7 mouse cellular contexts compared by ENCODE assay signal in the genomic region with DNA sequence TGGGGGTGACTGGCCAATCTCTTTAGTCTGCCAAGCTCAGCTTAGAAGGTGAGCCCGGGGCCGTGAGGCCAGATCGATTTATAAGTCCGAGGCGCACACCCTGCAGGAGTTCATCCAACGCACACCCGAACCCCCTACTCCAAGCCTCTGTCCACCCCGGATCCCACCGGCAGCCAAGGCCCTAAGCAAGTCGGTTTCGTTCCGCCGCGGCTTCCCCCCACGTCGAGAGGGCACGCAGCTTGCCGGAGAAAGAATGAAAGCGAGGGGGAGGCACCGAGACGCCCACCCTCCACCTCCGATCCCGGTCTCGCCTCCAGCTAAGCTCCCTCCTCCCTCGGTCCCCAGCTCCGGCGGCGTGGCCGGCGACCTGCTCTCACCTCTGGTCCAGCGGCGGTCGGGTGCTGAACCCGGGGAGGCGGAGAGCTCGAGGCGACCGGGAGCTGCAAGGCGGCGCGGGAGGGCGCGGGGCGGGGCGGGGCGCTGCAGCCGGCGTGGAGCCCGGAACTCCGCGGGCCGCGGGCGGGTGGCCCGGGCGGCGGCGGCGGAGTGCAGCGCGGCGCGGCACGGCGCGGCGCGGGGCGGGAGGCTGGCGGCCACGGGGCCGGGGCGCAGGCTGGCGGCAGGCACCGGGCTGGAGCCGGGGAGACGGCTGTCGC. TPM values are rescaled to one million over a fixed set of nuclear protein-coding genes. Genes with fewer than 3 reads are reported as not detected.
DNase-seq lines count a peak whose midpoint lies in the region; ATAC-seq lines count a peak whose summit lies in the region.

No protein-coding gene starts in this region.

- WGBS in limb, embryonic 12.5 days, result 1% methylated on average over 75 of the region's 78 CpGs
- WGBS in midbrain, embryonic 12.5 days, result under 1% methylated on average over 52 of the region's 78 CpGs

- H3K9me3 ChIP-seq in limb, embryonic 12.5 days, result no peaks in the 10 kb centered on the region
- H3K9me3 ChIP-seq in midbrain, embryonic 12.5 days, result no peaks in the 10 kb centered on the region

- H3K27me3 ChIP-seq in limb, embryonic 12.5 days, result no peaks in the 10 kb centered on the region
- no peaks in the 10 kb centered on the region for H3K27me3 ChIP-seq in midbrain, embryonic 12.5 days

- peak overlapping the region; percentile 65 for H3K4me2 ChIP-seq in limb, embryonic 12.5 days
- peak overlapping the region; percentile 69 for H3K4me2 ChIP-seq in midbrain, embryonic 12.5 days (replicated peaks)

- peak; percentile 23 for ATAC-seq in limb, embryonic 12.5 days (ENCODE audit: insufficient number of reproducible peaks, insufficient read depth, low FRiP score, low TSS enrichment, low read depth)
- peak; percentile 73 for ATAC-seq in midbrain, embryonic 12.5 days (ENCODE audit: low FRiP score, low read depth)

- H3K4me1 ChIP-seq in limb, embryonic 12.5 days (replicated peaks), result peaks cover 49% of the 10 kb centered on the region
- H3K4me1 ChIP-seq in midbrain, embryonic 12.5 days, result peaks cover 39% of the 10 kb centered on the region

- H3K36me3 ChIP-seq in limb, embryonic 12.5 days, result no peaks in the 10 kb centered on the region
- H3K36me3 ChIP-seq in midbrain, embryonic 12.5 days, result no peaks in the 10 kb centered on the region

- H3K4me3 ChIP-seq in limb, embryonic 12.5 days (replicated peaks), result peak overlapping the region; percentile 87
- peak overlapping the region; percentile 90 for H3K4me3 ChIP-seq in midbrain, embryonic 12.5 days

- DNase-seq in adrenal gland, adult 2 months, result peak; percentile 84
- DNase-seq in embryo, embryonic 9.5 days (ENCODE audit: extremely low spot score), result peak; percentile 70
- peak; percentile 72 to 74 for DNase-seq in heart, adult 18-20 months
- DNase-seq in kidney, adult 11 months, result peak; percentile 62
- peak; percentile 11 to 43 for DNase-seq in spleen, postnatal 10 days (ENCODE audit: low spot score in 2 of 2)

- peak overlapping the region; percentile 98 for H3K27ac ChIP-seq in limb, embryonic 12.5 days
- H3K27ac ChIP-seq in midbrain, embryonic 12.5 days (replicated peaks), result peak overlapping the region; percentile 97

- peak overlapping the region; percentile 90 for H3K9ac ChIP-seq in limb, embryonic 12.5 days (replicated peaks)
- H3K9ac ChIP-seq in midbrain, embryonic 12.5 days (replicated peaks), result peak overlapping the region; percentile 93

RNA-seq across cellular contexts. Expression of gene Acvr1, which starts 0.4 kb away (rescaled TPM):
- total RNA-seq in adrenal gland, adult 2 months (2021), result 10 to 100 TPM; 34.1 to 40.5 TPM
- polyA plus RNA-seq in adrenal gland, adult 2 months (2012; rRNA removed), result 6.9 and 8.6 TPM in 2 replicates
- total RNA-seq in heart, adult 18-20 months (2021), result 10 to 100 TPM; 13.5 to 14.0 TPM
- polyA plus RNA-seq in limb, embryonic 12.5 days (2016; fragmentation: Nextera tagmentation; extraction: Ambion mirVana), result 5.8 and 6.1 TPM in 2 replicates
- 3.8 and 4.7 TPM in 2 replicates for polyA plus RNA-seq in midbrain, embryonic 12.5 days (2016; fragmentation: Nextera tagmentation; extraction: Ambion mirVana)

RNA-seq across cellular contexts. Expression of gene Upp2, which starts 0.6 kb away (rescaled TPM):
- 10 to 100 TPM; 14.5 to 16.7 TPM for total RNA-seq in adrenal gland, adult 2 months (2021)
- 7.5 and 11.3 TPM in 2 replicates for polyA plus RNA-seq in adrenal gland, adult 2 months (2012; rRNA removed)
- 1 to 10 TPM; 3.4 to 4.2 TPM for total RNA-seq in heart, adult 18-20 months (2021)
- 10.4 and 12.9 TPM in 2 replicates for polyA plus RNA-seq in limb, embryonic 12.5 days (2016; fragmentation: Nextera tagmentation; extraction: Ambion mirVana)
- 7.4 and 8.1 TPM in 2 replicates for polyA plus RNA-seq in midbrain, embryonic 12.5 days (2016; fragmentation: Nextera tagmentation; extraction: Ambion mirVana)

Comparison
In these comparisons a context has a peak if more than half of its experiments do, and no peak if none do; other contexts are left out.
1. Peak in every context shown above with its lines: DNase-seq, ATAC-seq, H3K4me3 ChIP-seq and H3K27ac ChIP-seq.
2. DNase-seq: peak in every context shown above with its lines; median percentile 84 in adrenal gland, adult 2 months; 73 in heart, adult 18-20 months; 70 in embryo, embryonic 9.5 days; 62 in kidney, adult 11 months; 27 in spleen, postnatal 10 days.